Mouse (Mus musculus) retina, postnatal 7 days (tissue): ENCODE measurements around the gene Sec24d.
A peak's percentile ranks its signal among the peaks of the same experiment; 100 is the strongest.
"Not testable (repeated sequence)": the region's sequence is repeated elsewhere in the genome, so short reads cannot be mapped to it uniquely, and the experiment has no call there.

Experiments used
- DNase-seq: peaks from one replicate; pipeline ENCODE4 v3.0.0-alpha.2; 2012; ENCODE audit warnings: low read depth, low spot score

Sec24d gene

GRCm38 (mm10) chr3:123337853-123338252 is 70.6 kb downstream of the Sec24d start:
- DNase-seq, result no peak

DNA sequence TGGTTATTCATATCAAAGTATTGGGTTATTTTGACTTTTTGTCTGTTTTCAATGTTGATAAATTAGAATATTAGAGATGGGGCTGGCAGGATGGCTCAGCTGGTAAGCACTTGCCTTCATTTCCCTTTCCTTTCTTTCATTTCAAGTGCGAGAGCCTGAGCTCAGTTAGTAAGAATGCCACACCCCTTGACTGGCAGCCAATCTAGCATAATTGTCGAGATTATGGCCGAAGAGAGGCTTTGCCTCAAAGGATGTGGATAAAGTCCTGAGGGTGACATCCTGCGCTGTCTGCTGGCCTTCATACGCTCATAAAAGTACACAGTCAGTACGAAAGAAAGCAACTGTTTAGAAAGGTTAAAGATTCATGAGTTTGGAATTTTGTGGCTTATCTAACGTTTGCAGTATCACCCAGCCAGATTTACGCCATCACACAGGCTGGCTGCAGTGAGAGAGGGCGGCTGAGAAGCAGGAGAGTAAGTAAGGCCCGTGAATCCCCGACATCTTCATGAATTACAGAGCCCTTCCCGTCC is 71.5 kb downstream of the Sec24d start:
- no peak for DNase-seq

DNA sequence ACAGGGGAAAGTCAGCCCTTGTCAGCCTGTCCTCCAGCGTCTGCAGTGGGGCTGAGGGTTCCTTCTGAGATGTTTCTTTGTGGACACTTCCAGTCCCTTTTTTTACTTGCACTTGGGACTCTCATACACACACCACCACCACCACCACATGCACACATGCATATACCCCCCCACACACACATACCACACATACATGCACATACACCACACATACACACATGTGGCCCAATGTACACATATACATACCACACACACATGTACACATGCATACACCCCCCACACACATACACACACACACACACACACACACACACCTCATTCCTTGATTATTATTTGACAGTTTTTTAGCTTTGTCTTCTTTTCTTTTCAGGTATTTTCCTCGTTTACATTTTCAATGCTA is 73.8 kb downstream of the Sec24d start:
- no peak for DNase-seq

GRCm38 (mm10) chr3:123343690-123344089 is 76.4 kb downstream of the Sec24d start:
- no peak for DNase-seq

GRCm38 (mm10) chr3:123348080-123348802 is 81.0 kb downstream of the Sec24d start:
- no peak for DNase-seq

GRCm38 (mm10) chr3:123350602-123351001 is 83.3 kb downstream of the Sec24d start:
- no peak for DNase-seq

DNA sequence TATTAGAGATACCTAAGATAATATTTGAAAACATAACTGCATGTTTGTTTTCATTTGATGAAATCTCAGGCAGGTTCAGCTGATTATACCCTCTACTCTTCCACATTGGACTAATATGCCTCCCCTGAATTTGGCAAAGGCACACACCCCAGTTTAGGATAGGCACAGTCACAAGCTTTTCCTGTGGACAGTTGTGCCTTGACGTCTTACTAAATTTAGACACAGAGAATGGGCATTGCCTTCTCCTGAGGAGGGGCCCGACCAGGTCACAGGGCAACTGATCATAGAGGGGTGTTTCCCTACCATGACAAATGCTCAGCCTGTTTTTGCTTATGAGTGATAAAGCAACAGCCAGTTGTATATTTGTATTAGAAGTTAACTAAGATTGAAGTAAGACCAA is 84.3 kb downstream of the Sec24d start:
- no peak for DNase-seq

GRCm38 (mm10) chr3:123353183-123353582 is 85.9 kb downstream of the Sec24d start:
- peak; percentile 36 for DNase-seq

DNA sequence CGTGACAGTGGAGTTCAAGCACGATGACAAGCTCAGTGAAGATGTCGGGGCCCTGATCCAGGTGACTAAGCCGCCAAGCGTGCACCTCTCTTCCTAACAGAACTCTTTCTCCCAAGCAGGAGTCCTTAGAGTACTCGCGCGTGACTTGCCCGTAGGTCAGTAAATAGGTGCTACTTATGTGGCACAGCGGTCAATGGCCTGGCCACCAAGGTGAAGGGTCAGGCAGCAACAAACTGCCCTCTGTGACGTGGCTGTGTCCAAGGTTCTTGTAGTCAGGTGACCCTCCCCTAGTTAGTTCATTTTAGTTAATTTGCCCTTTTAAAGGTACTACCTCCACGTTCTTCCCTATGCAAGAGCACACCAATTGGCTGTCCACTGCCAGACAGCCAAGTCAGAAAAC is 86.4 kb downstream of the Sec24d start:
- no peak for DNase-seq

GRCm38 (mm10) chr3:123354388-123354787 is 87.1 kb downstream of the Sec24d start:
- no peak for DNase-seq

DNA sequence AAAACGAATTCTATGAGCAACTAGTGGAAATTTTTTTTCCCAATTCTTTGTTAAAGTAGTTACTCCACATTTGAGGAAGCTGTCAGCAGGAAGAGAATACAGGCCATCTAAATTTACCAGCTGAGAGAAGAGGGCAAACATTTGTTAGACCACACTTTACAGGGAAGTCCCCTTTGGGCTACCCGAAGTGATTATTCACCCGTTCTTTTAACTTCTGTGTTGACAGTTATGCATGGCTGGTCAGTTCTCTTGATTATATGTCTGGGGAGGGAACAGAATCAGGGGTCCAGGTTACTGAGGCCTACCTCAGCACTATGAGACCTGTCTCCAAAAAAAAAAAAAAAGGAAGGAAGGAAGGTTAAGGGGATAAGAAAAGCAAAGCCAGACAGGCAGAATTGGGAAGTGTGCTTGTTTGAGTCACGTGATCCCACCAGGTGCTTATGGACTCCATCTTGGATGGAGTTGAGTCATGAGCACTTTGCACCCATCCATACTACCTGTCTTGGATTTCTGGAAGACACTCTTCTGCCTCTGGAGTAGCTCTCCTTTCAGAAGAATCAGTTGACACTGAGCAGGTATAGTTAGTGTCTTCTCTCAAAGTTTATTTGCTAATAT is 89.2 kb downstream of the Sec24d start:
- DNase-seq, result no peak

DNA sequence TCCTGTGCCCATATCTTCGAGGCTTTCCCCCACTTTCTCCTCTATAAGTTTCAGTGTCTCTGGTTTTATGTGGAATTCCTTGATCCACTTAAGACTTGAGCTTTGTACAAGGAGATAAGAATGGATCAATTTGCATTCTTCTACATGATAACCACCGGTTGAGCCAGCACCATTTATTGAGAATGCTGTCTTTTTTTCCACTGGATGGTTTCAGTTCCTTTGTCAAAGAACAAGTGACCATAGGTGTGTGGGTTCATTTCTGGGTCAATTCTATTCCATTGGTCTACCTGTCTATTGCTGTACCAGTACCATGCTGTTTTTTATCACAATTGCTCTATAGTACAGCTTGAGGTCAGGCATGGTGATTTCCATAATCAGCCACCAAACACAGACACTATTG is 99.6 kb downstream of the Sec24d start:
- DNase-seq, result not testable (repeated sequence)

GRCm38 (mm10) chr3:123369161-123369560 is 101.9 kb downstream of the Sec24d start:
- no peak for DNase-seq

DNA sequence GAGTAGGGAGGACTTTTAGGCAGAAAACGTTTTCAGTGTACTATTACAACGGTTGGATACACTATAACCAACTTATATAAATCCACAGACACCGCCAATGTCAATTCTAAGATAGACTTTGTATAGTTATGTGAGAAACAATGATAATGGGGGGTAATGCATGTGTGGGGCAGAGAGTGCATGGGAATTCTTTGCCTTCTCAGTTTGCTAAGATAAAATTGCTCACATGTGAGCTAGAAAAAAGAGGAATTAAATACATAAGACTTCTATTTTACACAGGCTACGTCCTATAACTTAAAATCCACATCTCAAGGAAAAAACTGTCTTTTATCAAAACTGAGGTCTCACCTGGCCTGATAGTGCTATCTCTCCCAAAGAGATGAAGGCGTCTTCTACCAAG is 103.7 kb downstream of the Sec24d start:
- DNase-seq, result no peak

DNA sequence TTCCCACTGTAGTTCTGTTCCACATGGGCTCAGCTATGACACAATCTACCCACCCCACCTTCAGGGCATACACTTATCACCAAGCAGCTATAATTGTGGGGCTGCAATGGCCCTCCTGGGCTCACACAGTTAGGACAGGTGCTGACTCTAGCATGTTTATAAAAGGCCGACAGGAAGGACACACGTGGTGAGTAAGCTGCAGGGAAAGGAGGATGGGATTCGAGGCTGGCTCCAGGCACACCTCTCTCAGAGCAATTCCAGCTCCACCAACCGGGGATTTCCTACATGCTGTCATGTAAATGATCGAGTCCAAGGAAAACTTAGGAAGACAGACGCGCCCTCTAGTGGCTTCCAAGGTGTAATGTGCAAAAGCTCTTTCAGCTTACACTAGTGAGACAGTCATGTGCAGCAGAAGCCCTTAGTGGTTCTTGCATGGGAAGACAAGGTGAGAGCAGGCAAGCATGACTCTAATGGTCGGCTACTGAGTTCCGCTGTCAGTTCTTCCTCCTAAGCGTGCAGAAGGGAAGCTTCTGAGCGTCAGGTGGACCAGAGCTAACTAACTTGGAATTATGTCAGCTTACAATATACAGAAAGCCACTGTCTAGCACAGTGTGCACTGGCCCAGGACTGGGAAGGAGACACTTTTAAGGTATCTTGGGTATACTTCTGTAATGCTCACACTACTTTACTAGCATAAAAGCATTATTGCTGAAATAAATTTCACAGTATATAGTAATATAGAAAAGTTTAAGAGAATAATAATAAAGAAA is 104.7 kb downstream of the Sec24d start:
- DNase-seq, result peak; percentile 53

GRCm38 (mm10) chr3:123376562-123376961 is 109.3 kb downstream of the Sec24d start:
- DNase-seq, result no peak

DNA sequence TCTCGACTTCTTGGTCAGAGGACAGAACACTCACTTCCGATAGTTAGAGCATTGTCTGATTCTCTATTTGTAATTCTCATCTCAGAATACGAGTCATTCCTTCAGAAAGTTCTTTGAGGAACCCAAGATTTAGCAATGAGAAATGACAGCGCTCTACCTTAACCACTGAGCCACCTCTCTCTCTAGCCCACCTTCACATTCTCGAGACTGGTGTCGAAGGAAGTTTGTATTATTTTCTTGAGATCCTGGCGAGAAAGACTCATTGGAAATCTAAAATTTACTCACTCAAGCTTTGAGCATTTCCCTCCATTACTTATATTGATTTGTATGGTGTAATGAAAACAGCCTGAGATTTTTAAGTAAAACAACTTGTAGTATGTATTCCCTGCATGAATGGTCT is 117.2 kb downstream of the Sec24d start:
- DNase-seq, result no peak

- no peak for DNase-seq
Measured at GRCm38 (mm10) chr3:123385118-123385485, 117.8 kb downstream of the Sec24d start.

DNA sequence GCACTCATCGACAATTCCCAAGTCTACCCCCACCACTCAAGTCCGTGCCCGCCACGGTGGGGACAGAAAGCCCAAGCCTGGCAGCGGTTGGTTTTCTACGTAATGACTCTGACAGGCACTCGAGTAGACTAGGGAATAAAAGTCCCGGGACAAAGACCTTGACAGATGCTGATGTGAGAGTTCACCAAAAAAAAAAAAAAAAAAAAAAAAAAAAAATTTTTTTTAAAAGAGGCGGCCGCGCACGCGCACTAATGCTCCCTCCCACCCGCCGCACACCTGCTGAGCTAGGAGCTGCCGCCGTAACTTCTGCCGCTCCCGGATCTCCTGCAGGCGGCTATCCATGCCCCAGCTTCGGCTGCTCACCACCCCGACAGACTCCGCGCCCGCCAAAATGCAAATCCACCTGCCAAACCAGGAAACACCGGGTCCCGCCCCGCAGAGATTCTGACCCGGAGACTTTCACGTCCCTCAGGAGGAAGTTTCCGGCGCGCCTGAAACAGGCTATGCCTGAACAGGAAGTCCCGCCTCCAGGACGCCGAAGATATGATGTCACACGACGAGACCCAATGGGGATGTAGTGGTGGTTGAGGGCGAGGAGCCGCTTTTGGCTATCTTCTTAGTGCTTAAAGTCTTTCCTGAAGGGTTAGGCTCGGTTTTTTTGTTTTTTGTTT is 118.4 kb downstream of the Sec24d start, which contains the start of gene Mettl14:
Gene Mettl14 (minus strand): TSS at position 623 of the 671 bp plus-strand sequence.
- DNase-seq, result peak; percentile 98

DNA sequence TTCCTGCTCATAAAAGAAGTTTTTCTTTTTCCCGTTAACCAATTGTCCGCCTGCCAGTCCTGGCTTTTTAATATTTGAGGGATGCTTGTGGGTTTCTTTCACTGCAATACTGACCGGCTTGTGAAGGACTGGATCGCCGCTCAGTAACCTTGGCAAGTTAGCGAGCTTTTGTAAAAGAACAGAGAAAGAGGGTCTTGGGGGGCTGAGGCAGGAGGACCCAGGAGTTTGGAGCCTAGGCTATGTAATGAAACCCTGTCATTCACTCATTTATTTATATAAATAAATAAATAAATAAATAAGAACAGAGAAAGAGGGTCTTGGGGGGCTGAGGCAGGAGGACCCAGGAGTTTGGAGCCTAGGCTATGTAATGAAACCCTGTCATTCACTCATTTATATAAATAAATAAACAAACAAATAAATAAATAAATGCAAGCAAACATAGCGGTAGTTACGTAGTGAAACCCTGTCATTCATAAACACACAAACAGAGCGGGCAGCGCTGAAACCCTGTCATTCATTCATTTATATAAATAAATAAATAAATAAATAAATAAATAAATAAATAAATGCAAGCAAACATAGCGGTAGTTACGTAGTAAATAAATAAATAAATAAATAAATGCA is 119.0 kb downstream of the Sec24d start:
- DNase-seq, result not testable (repeated sequence)

GRCm38 (mm10) chr3:123391180-123391579 is 123.9 kb downstream of the Sec24d start:
- DNase-seq, result no peak
